Mouse (Mus musculus): ENCODE data around the gene Kcnj10.

DNA sequence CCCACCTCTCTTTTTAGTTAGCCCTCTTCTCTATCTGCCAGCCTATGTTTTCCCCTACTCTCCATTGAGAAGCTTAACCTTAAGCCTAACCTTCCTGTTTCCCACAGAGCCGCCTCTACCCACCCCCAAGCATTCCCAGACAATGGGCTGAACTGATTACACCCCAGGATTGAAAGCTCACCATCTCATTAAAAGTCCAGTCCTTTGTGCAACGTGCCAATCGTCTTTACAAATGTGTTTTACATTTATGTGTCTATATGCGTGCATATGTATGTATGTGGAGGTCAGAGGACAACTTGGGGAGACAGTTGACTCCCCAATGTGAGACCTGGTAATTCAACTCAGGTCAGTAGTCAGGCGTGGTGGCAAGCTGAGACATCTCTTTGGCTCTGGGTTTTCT, 17.7 kb upstream of the Kcnj10 start:
- no peak for TF ChIP-seq CTCF (IDR thresholded peaks at IDR 0.05 in 2 of 3, conservative IDR thresholded peaks at IDR 0.05 in 1 of 3; ENCODE audit: control insufficient read depth in 1 of 3, insufficient read depth in 1 of 3, low read depth in 2 of 3, low read length in 3 of 3, poor library complexity in 1 of 3, severe bottlenecking in 1 of 3)
- TF ChIP-seq ELF1 (IDR thresholded peaks at IDR 0.05; ENCODE audit: low read depth, low read length) = no peak
- TF ChIP-seq RCOR1 (IDR thresholded peaks at IDR 0.05; ENCODE audit: low read depth, low read length) = no peak
- no peak for TF ChIP-seq POLR2A (IDR thresholded peaks at IDR 0.05; ENCODE audit: control insufficient read depth in 1 of 2, insufficient read depth in 1 of 2, low read depth in 1 of 2, low read length in 2 of 2, poor library complexity in 1 of 2)
- no peak for TF ChIP-seq TCF12 (IDR thresholded peaks at IDR 0.05; ENCODE audit: low read depth, low read length)
- TF ChIP-seq ETS1 (IDR thresholded peaks at IDR 0.05; ENCODE audit: low read depth, low read length) = no peak
- TF ChIP-seq SMC3 (IDR thresholded peaks at IDR 0.05; ENCODE audit: low read depth, low read length) = no peak
- TF ChIP-seq KAT2A (conservative IDR thresholded peaks at IDR 0.05; ENCODE audit: low read depth, low read length) = no peak
